Mouse (Mus musculus): ENCODE data around the gene Kap. TPM values are rescaled to one million over a fixed set of nuclear protein-coding genes. Genes with fewer than 3 reads are reported as not detected.

Kap gene
- polyA plus RNA-seq (2011; ENCODE audit: insufficient read depth, insufficient read length, low replicate concordance, missing spikeins), result 552 TPM in 1 of 2 replicates, not detected in the other

DNA sequence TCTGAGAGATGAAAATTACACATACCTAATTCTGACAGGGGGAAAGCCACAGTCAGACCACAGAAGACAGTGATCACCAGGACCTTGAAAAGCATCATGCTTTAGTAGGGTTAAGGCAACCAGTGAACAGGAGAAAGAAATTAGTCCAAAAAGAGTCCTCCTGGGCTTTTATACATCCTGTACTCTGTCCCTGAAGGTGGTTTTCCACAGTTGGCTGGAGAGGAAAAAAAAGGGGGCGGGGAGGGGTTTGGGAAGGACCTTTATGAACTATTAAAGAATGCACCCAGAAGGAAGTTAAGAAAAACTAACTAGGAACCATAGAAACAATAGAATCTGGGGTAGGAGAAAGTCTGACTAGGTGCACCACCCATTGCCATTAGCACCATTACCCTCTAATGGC is at the start of gene Kap:
Kap (minus strand) TSS at position 237 of the 400 bp plus-strand sequence.
- H3K4me3 ChIP-seq (replicated peaks; ENCODE audit: control insufficient read depth, low read depth, low read length), result no peak within 1 kb of the TSS
- no peak within 1 kb of the TSS for H3K27ac ChIP-seq (ENCODE audit: control insufficient read depth, insufficient read depth, low read depth, low read length, poor library complexity)
- H3K4me1 ChIP-seq (ENCODE audit: control insufficient read depth, insufficient read depth, low read length), result no peaks in the 10 kb centered on the region
- TF ChIP-seq POLR2A (IDR thresholded peaks at IDR 0.05; ENCODE audit: borderline replicate concordance, control insufficient read depth, low read depth, low read length) (no peak), CTCF (IDR thresholded peaks at IDR 0.05; ENCODE audit: control insufficient read depth, insufficient read depth, low read length) (no peak)
- WGBS, result 70% methylated on average over 1 of the region's 1 CpGs

DNA sequence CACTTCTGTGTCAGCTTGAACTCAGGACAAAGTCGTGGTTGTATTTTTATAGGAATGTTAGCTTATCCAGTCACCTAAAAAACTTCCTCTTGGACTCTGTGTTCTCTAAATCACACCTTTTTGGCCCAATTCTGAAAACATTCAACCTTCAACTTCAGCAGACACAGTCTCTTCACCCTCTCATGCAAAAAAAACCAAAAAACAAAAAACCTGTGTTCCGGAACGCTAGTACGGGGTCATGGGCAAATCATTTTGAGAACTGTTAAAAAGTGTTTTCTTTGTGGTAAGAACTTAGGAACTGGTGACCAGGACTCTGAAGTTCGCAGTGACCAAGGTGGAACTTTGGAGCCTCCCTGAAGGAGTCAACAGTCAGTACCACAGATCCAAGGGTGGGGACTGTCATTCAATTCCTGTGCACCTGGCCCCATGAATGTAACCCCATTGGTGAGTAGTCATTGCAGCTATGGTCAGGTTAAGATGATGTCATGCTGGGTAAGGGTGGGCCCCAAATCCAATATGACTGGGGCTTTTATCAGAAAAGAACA is 32.4 kb upstream of the Kap start:
- no peak overlapping the region for H3K4me3 ChIP-seq (replicated peaks; ENCODE audit: control insufficient read depth, low read depth, low read length)
- no peak overlapping the region for H3K27ac ChIP-seq (ENCODE audit: control insufficient read depth, insufficient read depth, low read depth, low read length, poor library complexity)
- no peaks in the 10 kb centered on the region for H3K4me1 ChIP-seq (ENCODE audit: control insufficient read depth, insufficient read depth, low read length)
- TF ChIP-seq POLR2A (IDR thresholded peaks at IDR 0.05; ENCODE audit: borderline replicate concordance, control insufficient read depth, low read depth, low read length), result no peak
- no peak for TF ChIP-seq CTCF (IDR thresholded peaks at IDR 0.05; ENCODE audit: control insufficient read depth, insufficient read depth, low read length)
- WGBS, result 79% methylated on average over 5 of the region's 5 CpGs

DNA sequence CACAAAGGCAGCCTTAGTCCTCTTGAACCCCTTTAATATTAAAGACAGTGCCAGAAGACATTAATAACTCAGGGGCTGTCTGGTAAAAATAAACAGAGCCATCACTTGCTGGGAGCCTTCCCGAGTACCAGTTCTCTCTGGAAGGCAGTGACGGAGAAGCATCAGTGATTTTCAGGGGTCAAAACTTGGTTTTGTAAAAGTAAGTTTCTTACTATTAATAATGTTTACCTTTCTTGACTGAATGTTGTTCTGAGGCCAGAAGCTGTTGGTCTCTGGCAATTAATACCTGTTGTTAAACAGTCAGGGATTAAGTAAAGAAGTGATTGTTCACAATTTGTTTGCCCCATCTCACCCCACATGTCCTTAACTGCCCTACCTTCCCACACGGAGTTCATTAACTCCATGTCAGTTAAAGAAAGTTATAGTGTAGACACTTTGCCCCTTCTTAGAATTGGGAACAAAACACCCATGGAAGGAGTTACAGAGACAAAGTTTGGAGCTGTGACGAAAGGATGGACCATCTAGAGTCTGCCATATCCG is 30.0 kb upstream of the Kap start:
- TF ChIP-seq POLR2A (IDR thresholded peaks at IDR 0.05; ENCODE audit: borderline replicate concordance, control insufficient read depth, low read depth, low read length) (no peak), CTCF (IDR thresholded peaks at IDR 0.05; ENCODE audit: control insufficient read depth, insufficient read depth, low read length) (no peak)
- H3K4me3 ChIP-seq (replicated peaks; ENCODE audit: control insufficient read depth, low read depth, low read length), result no peak overlapping the region
- no peak overlapping the region for H3K27ac ChIP-seq (ENCODE audit: control insufficient read depth, insufficient read depth, low read depth, low read length, poor library complexity)
- H3K4me1 ChIP-seq (ENCODE audit: control insufficient read depth, insufficient read depth, low read length), result no peaks in the 10 kb centered on the region
- WGBS, result 78% methylated on average over 5 of the region's 5 CpGs

DNA sequence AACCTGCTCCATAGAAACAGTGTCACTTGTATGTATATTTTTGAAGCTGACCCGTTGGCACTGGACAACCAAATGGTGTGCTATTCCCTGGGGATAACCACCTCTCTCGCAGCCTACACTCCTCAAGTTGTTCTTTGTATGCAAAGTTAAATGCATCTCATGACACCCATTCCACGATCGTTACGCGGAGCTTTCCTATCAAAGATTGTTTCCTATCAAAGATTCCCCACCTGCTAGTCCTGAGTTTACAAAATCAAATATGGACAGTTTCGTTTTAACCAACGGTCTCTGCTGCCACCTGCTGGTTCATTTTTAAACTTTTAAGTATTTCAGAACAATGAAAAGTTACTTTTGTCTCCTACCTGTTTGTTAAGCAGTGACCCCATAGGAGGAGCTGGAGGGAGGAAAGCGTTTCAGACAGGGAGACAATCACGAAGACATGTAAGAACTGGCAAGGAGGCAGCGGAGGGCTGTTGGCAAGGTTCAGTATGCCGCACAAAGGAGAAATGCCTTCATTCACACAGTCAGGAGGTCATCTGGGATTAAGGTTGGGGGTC is 22.4 kb upstream of the Kap start:
- 0 out of 2 replicates have a peak, but pooled peaks have one; percentile 12 for TF ChIP-seq CTCF (IDR thresholded peaks at IDR 0.05; ENCODE audit: control insufficient read depth, insufficient read depth, low read length)
- no peak for TF ChIP-seq POLR2A (IDR thresholded peaks at IDR 0.05; ENCODE audit: borderline replicate concordance, control insufficient read depth, low read depth, low read length)
- H3K27ac ChIP-seq (ENCODE audit: control insufficient read depth, insufficient read depth, low read depth, low read length, poor library complexity), result no peak overlapping the region
- 22% methylated on average over 12 of the region's 12 CpGs for WGBS
- no peaks in the 10 kb centered on the region; the same call in 1 of the 2 replicates for H3K4me1 ChIP-seq (ENCODE audit: control insufficient read depth, insufficient read depth, low read length)
- H3K4me3 ChIP-seq (replicated peaks; ENCODE audit: control insufficient read depth, low read depth, low read length), result no peak overlapping the region

DNA sequence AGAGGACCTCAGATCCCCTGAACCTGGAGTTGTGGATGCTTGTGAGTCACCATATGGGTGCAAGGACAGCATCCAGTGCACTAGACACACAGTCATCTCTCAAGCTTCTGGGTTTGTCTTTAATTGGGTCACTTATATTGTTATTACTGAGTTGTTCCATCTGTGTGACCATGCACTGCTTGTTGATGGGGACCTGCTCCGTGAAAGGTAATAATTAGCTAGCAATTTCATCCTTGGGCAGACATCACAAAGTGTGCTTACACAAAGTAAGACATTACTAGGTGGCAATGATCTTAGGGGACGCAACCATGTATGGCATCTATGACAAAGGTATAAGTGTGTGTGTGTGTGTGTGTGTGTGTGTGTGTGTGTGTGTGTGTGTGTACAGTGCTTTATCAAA is 19.1 kb upstream of the Kap start:
- 73% methylated on average over 2 of the region's 2 CpGs for WGBS

DNA sequence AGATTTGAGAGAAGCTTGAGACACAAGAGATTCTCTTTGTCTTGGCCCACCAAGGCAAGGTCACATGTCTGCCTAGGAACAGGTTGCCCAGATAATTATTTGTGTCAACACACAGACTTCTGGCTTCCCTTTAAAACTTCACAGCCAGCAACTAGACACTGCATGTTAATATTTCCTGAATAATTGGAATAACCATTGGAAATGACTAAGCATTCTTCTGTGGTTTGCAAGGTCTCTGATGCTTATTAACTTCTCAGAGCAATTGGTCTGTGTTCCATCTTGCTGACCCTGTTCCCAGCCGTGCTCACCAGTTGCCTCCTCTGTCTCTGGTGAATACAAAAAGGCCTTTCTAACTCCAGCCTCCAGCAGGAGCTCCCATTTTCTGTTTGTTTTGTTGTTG is 17.6 kb upstream of the Kap start:
- Histone ChIP-seq H3K27ac (ENCODE audit: control insufficient read depth, insufficient read depth, low read depth, low read length, poor library complexity) (no peak overlapping the region), H3K4me3 (replicated peaks; ENCODE audit: control insufficient read depth, low read depth, low read length) (no peak overlapping the region), H3K4me1 (ENCODE audit: control insufficient read depth, insufficient read depth, low read length) (no peaks in the 10 kb centered on the region; the same call in 1 of the 2 replicates)
- WGBS, result 21% methylated on average over 1 of the region's 1 CpGs
- no peak for TF ChIP-seq CTCF (IDR thresholded peaks at IDR 0.05; ENCODE audit: control insufficient read depth, insufficient read depth, low read length)

More for the DNA sequence above, 19.1 kb upstream of the Kap start:
- Histone ChIP-seq H3K27ac (ENCODE audit: control insufficient read depth, insufficient read depth, low read depth, low read length, poor library complexity) (no peak overlapping the region), H3K4me1 (ENCODE audit: control insufficient read depth, insufficient read depth, low read length) (no peaks in the 10 kb centered on the region; the same call in 1 of the 2 replicates), H3K4me3 (replicated peaks; ENCODE audit: control insufficient read depth, low read depth, low read length) (no peak overlapping the region)
- TF ChIP-seq POLR2A (IDR thresholded peaks at IDR 0.05; ENCODE audit: borderline replicate concordance, control insufficient read depth, low read depth, low read length) (no peak), CTCF (IDR thresholded peaks at IDR 0.05; ENCODE audit: control insufficient read depth, insufficient read depth, low read length) (no peak)

DNA sequence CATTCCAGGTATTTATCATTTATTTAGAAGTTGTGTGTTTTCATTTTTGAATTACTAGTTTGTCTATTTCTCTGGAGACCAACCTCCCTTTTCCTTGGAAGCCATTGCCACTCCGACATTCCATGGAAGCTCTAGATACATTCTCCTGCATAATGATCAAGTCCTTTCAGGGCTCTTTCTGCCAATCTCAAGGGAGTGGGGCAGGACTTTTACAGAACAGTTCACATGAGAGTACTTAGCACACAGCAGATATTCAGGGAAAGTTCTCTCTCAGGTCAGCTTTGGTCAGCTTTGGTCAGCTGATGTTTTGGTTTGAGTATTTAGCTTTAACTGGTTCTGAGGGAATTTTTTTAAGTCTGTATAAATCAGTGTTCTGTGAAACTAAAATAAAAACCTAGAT is 14.8 kb upstream of the Kap start:
- H3K4me1 ChIP-seq (ENCODE audit: control insufficient read depth, insufficient read depth, low read length), result no peaks in the 10 kb centered on the region
- H3K27ac ChIP-seq (ENCODE audit: control insufficient read depth, insufficient read depth, low read depth, low read length, poor library complexity), result no peak overlapping the region
- no peak overlapping the region for H3K4me3 ChIP-seq (replicated peaks; ENCODE audit: control insufficient read depth, low read depth, low read length)
- WGBS, result 68% methylated on average over 1 of the region's 1 CpGs
- TF ChIP-seq CTCF (IDR thresholded peaks at IDR 0.05; ENCODE audit: control insufficient read depth, insufficient read depth, low read length), result no peak
- TF ChIP-seq POLR2A (IDR thresholded peaks at IDR 0.05; ENCODE audit: borderline replicate concordance, control insufficient read depth, low read depth, low read length), result no peak

DNA sequence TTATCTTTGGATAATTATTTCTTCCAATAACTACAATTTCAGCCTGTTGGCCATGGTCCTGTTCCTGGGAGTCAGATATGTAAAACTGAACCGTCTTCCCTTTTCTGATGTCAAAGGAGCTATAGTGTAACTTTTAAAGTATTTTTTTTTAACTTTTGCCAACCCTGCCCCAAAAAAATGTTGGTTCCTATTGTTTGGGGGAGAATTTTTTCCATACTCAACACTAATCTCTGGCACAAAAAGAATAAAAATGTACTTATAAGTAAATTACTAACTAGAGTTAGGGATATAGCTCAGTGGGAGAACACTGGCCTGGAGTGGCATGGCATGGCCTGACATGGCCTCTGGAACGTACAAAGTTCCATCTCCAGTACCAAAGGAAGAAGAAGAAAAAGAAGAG is 2.3 kb upstream of the Kap start:
- Histone ChIP-seq H3K27ac (ENCODE audit: control insufficient read depth, insufficient read depth, low read depth, low read length, poor library complexity) (no peak overlapping the region), H3K4me1 (ENCODE audit: control insufficient read depth, insufficient read depth, low read length) (no peaks in the 10 kb centered on the region), H3K4me3 (replicated peaks; ENCODE audit: control insufficient read depth, low read depth, low read length) (no peak overlapping the region)
- no peak for TF ChIP-seq CTCF (IDR thresholded peaks at IDR 0.05; ENCODE audit: control insufficient read depth, insufficient read depth, low read length)
- TF ChIP-seq POLR2A (IDR thresholded peaks at IDR 0.05; ENCODE audit: borderline replicate concordance, control insufficient read depth, low read depth, low read length), result no peak
- 73% methylated on average over 2 of the region's 2 CpGs for WGBS

All from bone marrow, adult 2 months (tissue).